Mouse (Mus musculus) frontal cortex, postnatal 25 days (tissue): ENCODE data around the gene Lamtor1.

ENCODE experiments used
- DNase-seq, 2 experiments: peaks; one replicate each; pipeline ENCODE4 v3.0.0; 2022; ENCODE audit warnings: low spot score in 2 of 2

Lamtor1 gene

DNA sequence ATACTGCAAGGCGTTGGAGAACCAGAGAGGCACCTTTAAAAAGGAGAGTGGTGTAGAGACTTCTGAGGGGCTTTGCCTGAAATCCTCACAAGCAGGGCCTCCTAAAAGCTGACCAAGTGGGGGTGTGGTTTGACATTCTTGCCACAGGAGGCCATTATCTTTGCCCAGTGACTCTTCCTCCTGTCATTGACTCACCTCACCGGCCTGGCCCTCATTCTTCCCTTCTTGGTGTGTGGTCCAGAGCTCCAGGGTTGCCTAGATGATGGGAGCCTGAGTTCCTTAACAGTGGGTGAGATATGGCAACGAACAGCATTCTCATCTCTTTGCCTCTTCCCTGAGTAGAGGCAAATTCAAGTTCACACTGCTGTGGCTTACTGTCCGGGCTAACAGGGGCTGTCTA lies 50.2 kb downstream of the Lamtor1 start:
- DNase-seq: no peak

DNA sequence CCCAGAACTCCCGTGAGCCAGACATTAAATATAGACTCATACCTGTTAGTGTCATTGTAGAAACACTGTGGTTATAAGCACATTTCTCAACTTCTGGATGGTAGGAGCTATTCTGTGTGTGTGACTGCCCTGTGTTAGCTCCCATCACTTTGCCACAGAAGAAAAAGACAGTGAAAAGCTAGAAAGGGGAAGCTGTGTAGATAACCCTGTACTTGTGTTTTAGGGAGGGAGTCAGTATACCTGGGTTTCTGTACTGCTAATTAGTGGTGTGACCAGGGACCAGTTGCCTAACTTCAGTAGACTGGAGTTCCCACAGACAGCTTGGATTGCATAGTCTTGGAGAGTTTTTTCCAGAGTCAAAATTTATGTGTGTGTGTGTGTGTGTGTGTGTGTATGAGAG lies 50.8 kb downstream of the Lamtor1 start:
- DNase-seq: no peak

DNA sequence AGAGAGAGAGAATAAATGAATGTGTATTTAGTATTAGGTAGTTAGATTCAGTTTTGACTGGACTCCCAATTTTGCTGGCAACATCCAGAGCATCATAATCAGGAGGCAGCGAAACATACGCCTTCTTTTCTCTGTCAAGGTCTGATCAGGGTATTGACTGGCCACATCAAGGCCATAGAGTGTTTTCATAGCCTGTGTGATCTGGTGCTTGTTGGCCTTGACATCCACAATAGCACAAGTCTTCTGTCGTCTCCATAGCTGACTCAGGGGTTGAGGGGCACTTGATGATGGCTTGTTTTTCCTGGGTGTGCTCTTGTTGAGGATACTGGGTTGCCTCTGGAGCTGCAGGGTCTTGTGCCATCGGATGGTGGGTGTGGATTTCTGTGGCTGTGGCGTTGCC lies 51.2 kb downstream of the Lamtor1 start:
- DNase-seq: no peak

DNA sequence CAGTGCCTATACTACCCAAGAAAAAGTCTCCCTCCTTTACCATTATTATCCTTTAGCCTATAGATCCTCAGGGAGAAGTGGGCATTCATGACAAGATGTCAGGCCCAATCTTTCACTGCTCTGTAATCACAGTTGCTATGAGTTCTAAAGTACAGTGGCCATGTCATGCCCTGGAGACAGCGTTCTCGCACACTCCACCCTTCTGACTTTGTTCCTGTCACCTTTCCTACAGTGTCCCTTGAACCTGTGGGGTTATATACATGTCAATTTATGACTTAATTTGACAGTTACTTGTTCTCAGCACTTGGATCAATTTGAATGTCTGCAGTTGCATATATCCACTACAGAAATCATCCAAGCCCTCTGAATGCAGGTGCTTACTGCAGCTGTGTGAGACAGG lies 57.1 kb downstream of the Lamtor1 start:
- DNase-seq: no peak

DNA sequence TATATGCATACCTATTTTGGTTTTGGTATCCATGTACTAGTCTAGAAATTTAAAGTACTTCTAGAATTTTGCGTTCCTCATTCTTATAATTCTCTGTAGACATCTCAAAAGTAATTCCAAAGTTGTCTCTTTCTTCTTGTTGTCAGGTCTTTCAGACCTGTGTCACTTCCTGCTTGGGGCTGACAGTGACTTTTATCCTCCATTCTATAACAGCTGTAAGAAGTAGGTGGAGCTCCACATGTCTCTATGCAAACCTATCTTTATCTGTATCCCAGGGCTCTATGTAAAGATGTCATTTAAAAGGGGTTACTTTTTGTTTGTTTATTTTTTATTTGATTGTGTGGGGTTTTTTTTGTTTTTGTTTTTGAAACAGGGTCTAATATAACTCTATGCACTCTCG lies 57.9 kb downstream of the Lamtor1 start:
- DNase-seq: no peak

DNA sequence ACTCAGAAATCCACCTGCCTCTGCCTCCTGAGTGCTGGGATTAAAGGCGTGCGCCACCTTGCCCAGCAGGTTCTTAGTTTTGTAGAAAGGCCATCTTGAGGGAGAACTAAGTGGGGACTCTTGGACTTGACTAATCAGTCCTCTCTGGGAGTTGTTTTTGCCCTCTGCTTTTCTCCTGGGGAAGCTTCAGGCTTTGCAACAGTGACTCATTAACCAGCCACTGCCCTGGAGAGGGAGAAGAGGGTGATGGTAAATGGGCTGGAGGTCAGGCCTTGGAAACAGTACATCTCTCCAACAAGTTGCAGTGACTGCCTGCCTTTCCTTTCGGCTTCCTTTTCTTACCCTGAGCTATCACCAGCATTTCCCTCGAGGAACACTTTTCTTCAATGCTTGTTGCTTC lies 58.8 kb downstream of the Lamtor1 start:
- no peak for DNase-seq

DNA sequence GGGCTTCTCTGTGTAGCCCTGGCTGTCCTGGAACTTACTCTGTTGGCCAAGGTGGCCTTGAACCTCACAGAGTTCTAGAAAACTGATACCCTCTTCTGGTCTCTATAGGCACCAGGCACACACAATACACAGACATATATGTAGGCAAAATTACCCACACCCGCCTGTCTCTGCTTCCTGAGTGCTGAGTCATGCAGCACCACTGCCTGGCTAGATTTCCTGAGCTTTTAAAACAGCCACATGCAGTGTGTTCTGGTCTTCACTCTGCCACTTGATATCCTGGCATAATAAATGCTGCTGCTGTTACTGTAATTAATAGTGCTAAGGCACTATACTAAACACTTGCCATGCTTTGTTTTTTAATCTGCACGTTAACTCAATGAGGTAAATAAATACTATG lies 59.9 kb downstream of the Lamtor1 start:
- no peak for DNase-seq

DNA sequence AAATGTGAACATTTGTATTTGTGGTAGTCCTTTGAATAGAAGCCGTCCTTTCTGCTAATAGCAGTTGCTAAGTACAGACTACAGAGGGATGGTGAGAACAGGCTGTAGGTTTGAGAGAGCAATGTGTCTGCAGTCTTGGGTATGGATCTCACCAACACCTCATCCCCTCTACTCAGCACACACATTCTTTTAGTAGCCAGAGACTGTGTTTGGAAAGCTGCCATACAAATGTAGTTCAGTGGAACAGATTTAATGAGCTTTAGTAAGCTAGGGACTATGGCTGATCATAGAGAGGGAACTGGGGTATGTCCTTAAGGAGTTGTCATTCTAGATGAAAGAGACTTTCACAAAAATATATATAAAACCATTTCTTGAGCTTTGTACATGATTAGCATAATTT lies 61.6 kb downstream of the Lamtor1 start:
- DNase-seq: no peak

DNA sequence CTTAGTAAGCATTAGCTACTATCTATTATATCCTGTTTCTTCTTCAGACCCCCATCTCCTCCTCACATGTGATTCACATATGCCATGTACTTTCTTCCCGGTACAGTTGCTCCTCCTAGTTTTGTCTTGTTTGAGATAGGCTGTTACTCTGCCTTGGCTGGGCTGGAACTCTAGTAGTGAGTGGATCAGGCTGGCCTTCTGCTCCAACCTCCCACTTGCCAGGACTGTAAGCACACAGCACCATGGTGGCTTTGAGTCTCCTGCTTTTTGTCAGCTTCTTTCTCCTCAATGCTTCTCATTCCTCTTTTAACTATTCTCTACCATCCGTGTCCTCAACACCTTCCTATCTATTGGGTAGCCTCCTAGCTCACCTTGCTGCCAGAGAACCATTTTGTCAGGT lies 63.0 kb downstream of the Lamtor1 start:
- DNase-seq: no peak

DNA sequence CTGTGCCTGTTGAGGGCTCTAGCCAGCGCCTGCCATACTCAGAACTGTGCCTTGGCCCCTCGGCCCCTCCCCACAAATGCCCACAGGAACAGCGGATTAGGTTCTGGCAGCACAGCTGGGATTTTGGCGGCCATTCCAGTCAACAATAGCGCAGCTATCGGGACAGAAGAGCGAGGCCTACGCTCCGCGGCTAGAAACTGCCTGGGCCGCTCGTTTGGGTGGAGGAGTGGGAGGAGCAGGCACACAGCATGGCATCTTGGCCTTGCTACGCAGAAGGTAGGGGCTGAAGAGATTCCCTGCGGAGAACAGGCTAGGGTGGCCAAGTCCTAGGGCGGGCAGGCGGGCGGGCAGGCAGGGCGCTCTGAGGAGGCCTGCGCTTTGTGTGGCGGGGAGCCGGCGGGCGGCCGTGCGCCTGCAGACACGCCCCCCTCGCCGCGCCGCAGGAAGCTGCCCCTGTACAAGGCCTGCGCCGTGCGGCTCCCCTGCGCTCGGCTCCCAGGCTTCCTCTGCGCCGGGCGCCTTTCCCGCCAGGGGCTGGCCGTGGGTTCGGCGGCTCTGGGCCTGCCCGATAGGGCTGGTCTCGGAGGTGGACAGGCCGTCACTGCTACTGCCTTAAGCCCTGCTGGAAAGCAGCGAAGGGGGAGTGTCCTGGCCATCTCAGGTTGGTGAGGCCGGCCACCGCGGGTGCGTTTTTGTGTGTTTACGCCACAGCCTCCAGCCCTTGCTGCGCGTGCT lies 64.2 kb downstream of the Lamtor1 start:
- peak; percentile 66 to 76 for DNase-seq

DNA sequence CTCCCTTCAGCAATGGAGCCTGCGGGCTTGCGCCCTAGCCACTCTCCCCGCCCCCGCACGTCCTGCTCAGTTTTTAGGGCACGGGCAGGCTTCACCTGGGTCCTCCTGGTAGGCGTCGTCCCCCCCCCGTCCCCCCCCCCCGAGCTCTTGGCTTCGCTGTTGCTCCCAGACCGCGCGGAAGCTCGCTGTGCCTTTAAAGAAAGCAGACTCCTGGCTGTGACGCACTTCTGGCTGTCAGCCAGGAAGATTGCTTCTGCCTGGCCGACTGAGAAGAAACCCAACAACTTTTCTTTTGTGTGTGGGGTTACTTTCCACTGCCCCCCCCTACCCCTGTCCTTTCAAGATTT lies 64.7 kb downstream of the Lamtor1 start:
- peak; percentile 65 to 76 for DNase-seq

DNA sequence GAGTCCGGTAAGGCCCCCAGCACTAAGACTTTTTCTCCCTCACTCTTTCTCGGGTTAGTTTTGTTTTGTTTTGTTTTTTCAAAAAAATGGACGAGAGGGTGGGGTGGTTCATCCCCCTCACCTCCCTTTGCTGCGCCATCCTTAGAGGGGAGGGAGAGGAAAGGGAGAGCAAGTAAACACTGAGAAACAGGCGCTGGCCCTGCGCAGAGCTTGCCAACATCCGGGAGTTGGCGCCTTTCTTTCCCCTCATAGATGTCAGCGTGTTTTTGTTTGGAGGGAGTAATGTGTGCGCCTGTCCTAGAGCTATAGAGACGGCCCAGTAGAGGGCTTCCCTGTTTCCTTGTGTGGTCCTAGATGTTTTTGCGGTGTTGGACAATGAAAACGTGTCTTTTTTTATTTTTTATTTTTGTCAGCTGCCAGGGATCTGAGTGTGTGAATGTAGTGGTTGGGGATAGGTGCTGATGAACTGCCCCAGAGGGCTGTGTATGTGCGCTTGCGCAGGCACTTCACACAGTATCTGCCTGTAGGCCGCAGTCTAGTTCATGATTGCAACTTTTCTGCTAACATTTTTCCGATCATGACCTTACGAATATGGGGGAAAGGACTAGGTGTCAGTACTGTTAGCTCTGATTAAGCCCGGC lies 65.2 kb downstream of the Lamtor1 start:
- peak; percentile 40 to 59 for DNase-seq

DNA sequence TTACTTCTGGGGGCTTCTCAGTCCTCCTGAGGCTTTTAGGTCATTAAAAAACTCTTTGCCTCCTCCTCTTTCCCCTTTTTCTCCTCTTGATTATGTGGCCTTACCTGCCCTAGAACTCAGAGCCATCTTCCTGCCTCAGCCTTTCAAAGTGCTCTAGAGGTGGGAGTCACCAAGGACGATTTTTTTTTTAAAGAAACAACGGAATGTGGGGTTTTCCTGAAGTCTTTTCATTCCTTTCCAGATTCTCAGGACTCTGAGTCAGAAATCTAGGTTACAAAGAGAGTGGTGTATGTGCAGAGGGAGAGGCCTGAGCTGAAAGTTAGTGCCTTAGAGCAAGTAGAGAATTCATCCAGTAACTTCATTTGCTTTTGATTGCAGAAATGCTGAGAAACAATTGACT lies 66.0 kb downstream of the Lamtor1 start:
- DNase-seq: no peak

DNA sequence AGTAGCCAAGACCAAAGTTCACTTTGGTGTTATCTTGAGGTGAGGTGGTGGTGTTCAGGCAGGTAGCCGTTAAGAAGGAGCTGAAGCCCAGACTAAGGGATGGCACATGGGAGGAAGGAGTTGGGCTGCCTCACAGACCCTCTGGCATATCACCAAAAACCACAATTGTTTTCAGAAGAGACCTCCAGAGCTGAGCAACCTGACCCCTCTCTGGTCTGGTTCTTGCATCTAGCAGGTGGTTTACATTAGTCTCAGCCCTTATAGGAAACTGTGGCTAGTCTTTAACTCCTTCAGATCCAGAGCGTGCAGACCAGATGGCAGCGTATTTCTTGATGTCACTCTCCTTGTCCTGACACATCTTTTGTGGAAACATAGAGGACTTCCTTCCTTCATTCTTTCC lies 68.0 kb downstream of the Lamtor1 start:
- no peak for DNase-seq

DNA sequence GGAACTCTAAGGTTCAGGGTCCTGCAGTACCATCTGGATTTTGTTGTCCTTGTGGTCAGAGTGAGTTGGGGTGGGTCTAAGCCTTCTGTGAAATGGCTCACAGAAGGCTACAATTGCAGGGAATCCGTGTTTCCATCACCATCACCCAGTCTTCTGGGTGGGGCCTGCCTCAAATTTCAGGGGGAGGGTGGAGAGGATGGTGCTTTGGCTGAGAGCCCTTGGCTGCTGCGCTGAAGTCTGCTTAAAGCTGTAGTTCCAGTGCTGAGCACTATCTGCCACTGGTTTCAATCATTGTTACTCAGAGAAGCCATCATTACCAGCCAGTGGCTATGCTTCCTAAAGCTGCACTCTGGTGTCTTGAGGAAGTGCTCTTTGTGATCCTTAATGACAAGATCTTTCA lies 68.8 kb downstream of the Lamtor1 start:
- no peak for DNase-seq
